Mouse (Mus musculus): ENCODE measurements around the gene Flt3l.
"Not testable (repeated sequence)": the region's sequence is repeated elsewhere in the genome, so short reads cannot be mapped to it uniquely, and the experiment has no call there.

GRCm38 (mm10) chr7:45095965-45096364 is 40.3 kb downstream of the Flt3l start:
- TF ChIP-seq CTCF (IDR thresholded peaks at IDR 0.05); POLR2A (IDR thresholded peaks at IDR 0.05; ENCODE audit: insufficient read depth, low read depth, low read length); EP300 (IDR thresholded peaks at IDR 0.05; ENCODE audit: insufficient read depth, low read depth, low read length): not testable (repeated sequence)
